Mouse (Mus musculus) forebrain, embryonic 11.5 days (tissue): ENCODE data around the gene Cecr2. TPM values are rescaled to one million over a fixed set of nuclear protein-coding genes. Genes with fewer than 3 reads are reported as not detected.

Experiments
- ATAC-seq: fragments of 200-750 bp; cut with Nextera tagmentation; replicated peaks from 2 replicates; pipeline ENCODE4 v1.8.0; 2017; ENCODE audit warnings: moderate TSS enrichment; ENCODE audit not compliant: low FRiP score
- DNase-seq: peaks from one replicate; pipeline ENCODE4 v3.0.0-alpha.2; 2017; ENCODE audit warnings: low spot score
- H3K27ac ChIP-seq: fragments of 300-500 bp; sonication (generic); 2 replicates; pipeline ENCODE4 v1.5.1; 2014; ENCODE audit warnings: low read depth, low read length
- H3K27me3 ChIP-seq: fragments of 300-500 bp; sonication (generic); 2 replicates; pipeline ENCODE4 v1.6.1; 2014; ENCODE audit warnings: mild to moderate bottlenecking, low read length, mixed read lengths; ENCODE audit not compliant: control insufficient read depth, insufficient read depth
- H3K36me3 ChIP-seq: fragments of 300-500 bp; sonication (generic); 2 replicates; pipeline ENCODE4 v1.6.1; 2014; ENCODE audit warnings: mild to moderate bottlenecking, low read length, moderate library complexity, mixed read lengths; ENCODE audit not compliant: control insufficient read depth, insufficient read depth
- H3K4me1 ChIP-seq: fragments of 300-500 bp; sonication (generic); replicated peaks from 2 replicates; pipeline ENCODE4 v1.6.1; 2014; ENCODE audit warnings: low read length, mixed read lengths; ENCODE audit not compliant: control insufficient read depth, insufficient read depth
- H3K4me2 ChIP-seq: fragments of 300-500 bp; sonication (generic); 2 replicates; pipeline ENCODE4 v1.6.1; 2014; ENCODE audit warnings: low read depth, mild to moderate bottlenecking, low read length, moderate library complexity, mixed read lengths; ENCODE audit not compliant: severe bottlenecking
- H3K4me3 ChIP-seq: fragments of 300-500 bp; sonication (generic); 2 replicates; pipeline ENCODE4 v1.5.1; 2014; ENCODE audit warnings: low read depth, low read length
- H3K9ac ChIP-seq: fragments of 300-500 bp; sonication (generic); 2 replicates; pipeline ENCODE4 v1.6.1; 2014; ENCODE audit warnings: low read length
- H3K9me3 ChIP-seq: fragments of 300-500 bp; sonication (generic); 2 replicates; pipeline ENCODE4 v1.6.1; 2016; ENCODE audit warnings: low read length, mixed read lengths; ENCODE audit not compliant: control insufficient read depth
- WGBS: fragments of 180-500 bp; shearing (Covaris S2); extraction: QIAGEN DNeasy Blood & Tissue Kit; methylation state at CpG from one replicate; pipeline ENCODE4 v1.1.7; 2014; 5-methylcytosine and 5-hydroxymethylcytosine counted together
- polyA plus RNA-seq: library from polyadenylated mRNA; unstranded; fragments of >200 nt; fragmentation: Nextera tagmentation; extraction: Ambion mirVana; gene quantifications from 2 replicates; pipeline ENCODE4 v1.2.1, GENCODE M21; 2014

Gene Cecr2
- polyA plus RNA-seq, 1 experiment from 2014 or later = 22.0 TPM

GRCm38 (mm10) chr6:120658848-120659247 lies 7.3 kb upstream of the Cecr2 start:
- no peaks in the 10 kb centered on the region; the same call in 1 of the 2 replicates for H3K27me3 ChIP-seq
- DNase-seq (no peak), ATAC-seq (no peak)
- no peak overlapping the region for H3K4me3 ChIP-seq
- no peak overlapping the region for H3K9ac ChIP-seq
- H3K4me2 ChIP-seq = no peak overlapping the region
- no peaks in the 10 kb centered on the region for H3K4me1 ChIP-seq
- H3K27ac ChIP-seq = no peak overlapping the region
- no peaks in the 10 kb centered on the region for H3K9me3 ChIP-seq
- H3K36me3 ChIP-seq = no peaks in the 10 kb centered on the region
- 81% methylated on average over 7 of the region's 7 CpGs for WGBS

- H3K4me3 ChIP-seq = peak overlapping the region; percentile 88
- WGBS = under 1% methylated on average over 21 of the region's 21 CpGs
- H3K27me3 ChIP-seq = no peaks in the 10 kb centered on the region; the same call in 1 of the 2 replicates
- no peaks in the 10 kb centered on the region for H3K9me3 ChIP-seq
- peak; percentile 88 for DNase-seq
- peak overlapping the region; percentile 100 for H3K27ac ChIP-seq
- H3K9ac ChIP-seq = peak overlapping the region; percentile 91
- peak overlapping the region; percentile 88 for H3K4me2 ChIP-seq
- H3K36me3 ChIP-seq = no peaks in the 10 kb centered on the region
- peak; percentile 76 for ATAC-seq
- H3K4me1 ChIP-seq = no peaks in the 10 kb centered on the region; the same call in 1 of the 2 replicates
Measured at GRCm38 (mm10) chr6:120665415-120665815, 754 bp upstream of the Cecr2 start.

- Histone ChIP-seq H3K9ac (peak overlapping the region; percentile 91), H3K4me2 (peak overlapping the region; percentile 88), H3K4me1 (no peaks in the 10 kb centered on the region; the same call in 1 of the 2 replicates), H3K9me3 (no peaks in the 10 kb centered on the region), H3K36me3 (no peaks in the 10 kb centered on the region), H3K4me3 (peak overlapping the region; percentile 88), H3K27me3 (no peaks in the 10 kb centered on the region; the same call in 1 of the 2 replicates), H3K27ac (peak overlapping the region; percentile 100)
- ATAC-seq (peak; percentile 47), DNase-seq (peak; percentile 88)
- WGBS = under 1% methylated on average over 51 of the region's 87 CpGs
Measured at GRCm38 (mm10) chr6:120666761-120667421, 722 bp downstream of the Cecr2 start.

- no peak for ATAC-seq
- Histone ChIP-seq H3K27me3 (no peaks in the 10 kb centered on the region; the same call in 1 of the 2 replicates), H3K27ac (peak overlapping the region; percentile 100), H3K9me3 (no peaks in the 10 kb centered on the region), H3K4me2 (peak overlapping the region; percentile 88), H3K4me1 (no peaks in the 10 kb centered on the region; the same call in 1 of the 2 replicates), H3K4me3 (peak overlapping the region; percentile 88), H3K9ac (peak overlapping the region; percentile 91), H3K36me3 (no peaks in the 10 kb centered on the region)
- no peak for DNase-seq
- 0% methylated on average over 7 of the region's 7 CpGs for WGBS
Measured at GRCm38 (mm10) chr6:120667422-120667781, 1.2 kb downstream of the Cecr2 start.

GRCm38 (mm10) chr6:120667911-120668310 lies 1.7 kb downstream of the Cecr2 start:
- no peak for DNase-seq
- Histone ChIP-seq H3K4me3 (peak overlapping the region; percentile 88), H3K9ac (peak overlapping the region; percentile 91), H3K4me2 (peak overlapping the region; percentile 88), H3K9me3 (no peaks in the 10 kb centered on the region), H3K36me3 (no peaks in the 10 kb centered on the region), H3K27me3 (no peaks in the 10 kb centered on the region; the same call in 1 of the 2 replicates), H3K4me1 (no peaks in the 10 kb centered on the region; the same call in 1 of the 2 replicates), H3K27ac (no peak overlapping the region)
- no peak for ATAC-seq
- 18% methylated on average over 7 of the region's 7 CpGs for WGBS

GRCm38 (mm10) chr6:120674121-120674520 lies 8.0 kb downstream of the Cecr2 start:
- Histone ChIP-seq H3K4me3 (no peak overlapping the region), H3K27ac (no peak overlapping the region), H3K9me3 (no peaks in the 10 kb centered on the region), H3K4me2 (no peak overlapping the region), H3K9ac (no peak overlapping the region), H3K27me3 (no peaks in the 10 kb centered on the region), H3K4me1 (no peaks in the 10 kb centered on the region), H3K36me3 (no peaks in the 10 kb centered on the region)
- 76% methylated on average over 5 of the region's 5 CpGs for WGBS
- ATAC-seq (no peak), DNase-seq (no peak)

- no peak overlapping the region for H3K9ac ChIP-seq
- ATAC-seq (no peak), DNase-seq (no peak)
- H3K27ac ChIP-seq = no peak overlapping the region
- H3K4me2 ChIP-seq = no peak overlapping the region
- 91% methylated on average over 4 of the region's 4 CpGs for WGBS
- no peak overlapping the region for H3K4me3 ChIP-seq
- H3K4me1 ChIP-seq = no peaks in the 10 kb centered on the region
- H3K27me3 ChIP-seq = no peaks in the 10 kb centered on the region
- H3K36me3 ChIP-seq = no peaks in the 10 kb centered on the region
- no peaks in the 10 kb centered on the region for H3K9me3 ChIP-seq
Measured at GRCm38 (mm10) chr6:120674881-120675280, 8.7 kb downstream of the Cecr2 start.

- H3K4me2 ChIP-seq = no peak overlapping the region
- ATAC-seq = no peak
Measured at GRCm38 (mm10) chr6:120675979-120676378, 9.8 kb downstream of the Cecr2 start.

GRCm38 (mm10) chr6:120683351-120683750 lies 17.2 kb downstream of the Cecr2 start:
- no peak overlapping the region for H3K4me2 ChIP-seq
- DNase-seq = no peak
- H3K27ac ChIP-seq = no peak overlapping the region
- no peaks in the 10 kb centered on the region for H3K36me3 ChIP-seq
- H3K27me3 ChIP-seq = no peaks in the 10 kb centered on the region
- H3K4me3 ChIP-seq = no peak overlapping the region
- H3K9me3 ChIP-seq = no peaks in the 10 kb centered on the region
- 84% methylated on average over 2 of the region's 2 CpGs for WGBS
- no peak overlapping the region for H3K9ac ChIP-seq
- no peak for ATAC-seq
- no peaks in the 10 kb centered on the region for H3K4me1 ChIP-seq

More at GRCm38 (mm10) chr6:120675979-120676378, 9.8 kb downstream of the Cecr2 start:
- H3K27me3 ChIP-seq = no peaks in the 10 kb centered on the region
- H3K27ac ChIP-seq = no peak overlapping the region
- DNase-seq = no peak
- H3K9me3 ChIP-seq = no peaks in the 10 kb centered on the region
- H3K4me3 ChIP-seq = no peak overlapping the region
- no peak overlapping the region for H3K9ac ChIP-seq
- H3K36me3 ChIP-seq = no peaks in the 10 kb centered on the region
- H3K4me1 ChIP-seq = no peaks in the 10 kb centered on the region
- WGBS = 59% methylated on average over 2 of the region's 2 CpGs
